Mouse (Mus musculus) forebrain, embryonic 11.5 days (tissue): ENCODE results near the gene Zzef1. TPM values are rescaled to one million over a fixed set of nuclear protein-coding genes. Genes with fewer than 3 reads are reported as not detected.
A peak's percentile ranks its signal among the peaks of the same experiment; 100 is the strongest.

Source experiments
- ATAC-seq: fragments of 200-750 bp; cut with Nextera tagmentation; replicated peaks from 2 replicates; pipeline ENCODE4 v1.8.0; 2017; ENCODE audit warnings: moderate TSS enrichment; ENCODE audit not compliant: low FRiP score
- DNase-seq: peaks from one replicate; pipeline ENCODE4 v3.0.0-alpha.2; 2017; ENCODE audit warnings: low spot score
- H3K27ac ChIP-seq: fragments of 300-500 bp; sonication (generic); 2 replicates; pipeline ENCODE4 v1.5.1; 2014; ENCODE audit warnings: low read depth, low read length
- H3K27me3 ChIP-seq: fragments of 300-500 bp; sonication (generic); 2 replicates; pipeline ENCODE4 v1.6.1; 2014; ENCODE audit warnings: mild to moderate bottlenecking, low read length, mixed read lengths; ENCODE audit not compliant: control insufficient read depth, insufficient read depth
- H3K36me3 ChIP-seq: fragments of 300-500 bp; sonication (generic); 2 replicates; pipeline ENCODE4 v1.6.1; 2014; ENCODE audit warnings: mild to moderate bottlenecking, low read length, moderate library complexity, mixed read lengths; ENCODE audit not compliant: control insufficient read depth, insufficient read depth
- H3K4me1 ChIP-seq: fragments of 300-500 bp; sonication (generic); replicated peaks from 2 replicates; pipeline ENCODE4 v1.6.1; 2014; ENCODE audit warnings: low read length, mixed read lengths; ENCODE audit not compliant: control insufficient read depth, insufficient read depth
- H3K4me2 ChIP-seq: fragments of 300-500 bp; sonication (generic); 2 replicates; pipeline ENCODE4 v1.6.1; 2014; ENCODE audit warnings: low read depth, mild to moderate bottlenecking, low read length, moderate library complexity, mixed read lengths; ENCODE audit not compliant: severe bottlenecking
- H3K4me3 ChIP-seq: fragments of 300-500 bp; sonication (generic); 2 replicates; pipeline ENCODE4 v1.5.1; 2014; ENCODE audit warnings: low read depth, low read length
- H3K9ac ChIP-seq: fragments of 300-500 bp; sonication (generic); 2 replicates; pipeline ENCODE4 v1.6.1; 2014; ENCODE audit warnings: low read length
- H3K9me3 ChIP-seq: fragments of 300-500 bp; sonication (generic); 2 replicates; pipeline ENCODE4 v1.6.1; 2016; ENCODE audit warnings: low read length, mixed read lengths; ENCODE audit not compliant: control insufficient read depth
- WGBS: fragments of 180-500 bp; shearing (Covaris S2); extraction: QIAGEN DNeasy Blood & Tissue Kit; methylation state at CpG from one replicate; pipeline ENCODE4 v1.1.7; 2014; 5-methylcytosine and 5-hydroxymethylcytosine counted together
- polyA plus RNA-seq: library from polyadenylated mRNA; unstranded; fragments of >200 nt; fragmentation: Nextera tagmentation; extraction: Ambion mirVana; gene quantifications from 2 replicates; pipeline ENCODE4 v1.2.1, GENCODE M21; 2014

Gene Zzef1
- polyA plus RNA-seq, 1 experiment from 2014 or later = 11.0 TPM

DNA sequence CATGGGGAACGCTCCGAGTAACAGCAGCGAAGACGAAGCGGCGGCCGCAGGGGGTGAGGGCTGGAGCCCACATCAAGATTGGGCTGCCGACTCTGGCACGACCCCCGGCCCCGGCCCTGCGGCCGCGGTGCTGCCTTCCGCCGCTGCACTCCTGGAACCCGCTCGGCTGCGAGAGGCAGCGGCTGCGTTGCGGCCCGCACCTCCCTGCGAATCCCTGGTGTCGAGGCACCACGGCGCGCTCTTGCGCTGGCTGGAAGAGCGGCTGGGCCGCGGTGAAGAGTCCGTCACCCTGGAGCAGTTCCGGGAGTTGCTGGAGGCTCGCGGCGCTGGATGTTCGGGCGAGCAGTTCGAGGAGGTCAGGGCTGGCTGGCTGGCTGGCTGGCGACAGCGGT is 266 bp downstream of the Zzef1 start:
- WGBS = 1% methylated on average over 37 of the region's 42 CpGs
- no peaks in the 10 kb centered on the region for H3K27me3 ChIP-seq
- no peaks in the 10 kb centered on the region for H3K36me3 ChIP-seq
- no peaks in the 10 kb centered on the region; the same call in 1 of the 2 replicates for H3K4me1 ChIP-seq
- H3K4me3 ChIP-seq = peak overlapping the region; percentile 94
- ATAC-seq (peak; percentile 49; the same call in 1 of the 2 replicates), DNase-seq (no peak)
- peak overlapping the region; percentile 85 for H3K4me2 ChIP-seq
- H3K9me3 ChIP-seq = no peaks in the 10 kb centered on the region
- H3K27ac ChIP-seq = no peak overlapping the region
- peak overlapping the region; percentile 87 for H3K9ac ChIP-seq

DNA sequence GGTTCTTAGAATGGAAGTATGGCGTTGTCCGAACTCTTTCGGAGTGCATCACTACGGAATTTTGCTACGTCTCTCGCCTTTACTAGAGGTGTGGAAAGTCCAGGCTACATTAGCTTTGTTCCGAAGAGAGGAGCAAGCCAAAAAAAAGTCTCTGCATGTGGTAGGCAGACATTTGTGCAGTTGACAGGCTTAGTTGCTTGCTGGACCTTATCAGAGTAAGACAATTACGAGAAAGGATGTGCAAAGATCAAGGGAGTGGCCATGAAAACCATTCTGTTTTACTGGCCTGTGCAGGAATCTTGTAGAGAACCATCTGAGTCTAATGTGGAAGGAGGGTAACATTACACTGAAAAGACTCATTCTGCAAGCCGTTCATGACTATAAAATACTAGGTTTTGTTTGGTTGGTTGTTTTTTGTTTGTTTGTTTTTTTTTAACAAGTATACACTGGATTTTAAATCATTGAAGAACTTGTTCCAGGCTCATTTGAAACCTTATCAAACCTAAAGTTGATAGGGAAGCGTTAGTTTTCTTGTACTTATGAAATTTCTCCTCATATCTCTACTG is 830 bp downstream of the Zzef1 start:
- Histone ChIP-seq H3K27ac (no peak overlapping the region), H3K4me2 (peak overlapping the region; percentile 85), H3K36me3 (no peaks in the 10 kb centered on the region), H3K4me3 (peak overlapping the region; percentile 94), H3K27me3 (no peaks in the 10 kb centered on the region), H3K4me1 (no peaks in the 10 kb centered on the region; the same call in 1 of the 2 replicates), H3K9ac (peak overlapping the region; percentile 87), H3K9me3 (no peaks in the 10 kb centered on the region)
- DNase-seq = no peak
- WGBS = 22% methylated on average over 10 of the region's 10 CpGs
- ATAC-seq = no peak

DNA sequence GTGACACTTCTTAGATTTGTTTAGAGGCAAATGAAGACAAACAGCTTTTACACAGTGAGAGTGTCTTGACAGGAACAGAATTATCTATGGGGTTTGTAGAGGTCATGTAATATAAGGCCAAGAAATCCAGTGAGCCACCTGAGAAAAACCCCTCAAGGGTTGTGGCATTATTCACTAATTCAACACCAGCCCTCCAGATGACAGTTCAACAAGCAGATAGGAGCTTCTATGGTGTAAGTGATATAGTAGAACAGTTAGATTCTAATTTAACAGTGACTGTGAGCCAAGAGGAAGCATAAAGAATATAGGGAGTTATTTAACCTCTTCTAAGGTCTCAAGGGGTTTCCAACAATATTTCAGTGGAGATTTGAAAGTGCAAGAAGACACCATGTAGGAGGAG is 2.1 kb downstream of the Zzef1 start:
- Histone ChIP-seq H3K4me2 (no peak overlapping the region), H3K4me3 (no peak overlapping the region), H3K9me3 (no peaks in the 10 kb centered on the region), H3K36me3 (no peaks in the 10 kb centered on the region), H3K4me1 (no peaks in the 10 kb centered on the region; the same call in 1 of the 2 replicates), H3K27ac (no peak overlapping the region), H3K27me3 (no peaks in the 10 kb centered on the region), H3K9ac (no peak overlapping the region)
- DNase-seq (no peak), ATAC-seq (no peak)

DNA sequence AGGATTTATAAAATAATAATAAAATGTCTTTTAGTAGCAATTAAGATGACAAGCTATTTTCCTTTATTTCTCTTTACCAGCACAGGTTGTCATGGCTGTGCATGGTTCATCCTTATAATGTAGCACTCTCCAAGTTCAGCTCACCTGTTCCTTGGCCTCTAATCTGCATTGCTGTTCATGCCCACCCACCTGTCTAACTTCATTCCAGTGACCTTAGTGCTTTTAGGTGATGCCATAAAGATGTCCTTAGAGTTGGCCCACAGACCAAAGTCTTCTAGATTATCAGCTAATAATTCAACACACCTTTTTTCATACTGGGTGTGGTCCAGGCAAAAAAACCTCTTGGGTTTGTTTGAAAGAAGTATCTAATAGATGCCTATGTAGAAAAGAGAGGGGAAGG is 5.2 kb downstream of the Zzef1 start:
- H3K36me3 ChIP-seq = no peaks in the 10 kb centered on the region
- DNase-seq (no peak), ATAC-seq (no peak)
- H3K27ac ChIP-seq = no peak overlapping the region
- H3K9me3 ChIP-seq = no peaks in the 10 kb centered on the region
- no peak overlapping the region for H3K9ac ChIP-seq
- no peaks in the 10 kb centered on the region for H3K4me1 ChIP-seq
- H3K4me3 ChIP-seq = no peak overlapping the region
- H3K4me2 ChIP-seq = no peak overlapping the region
- no peaks in the 10 kb centered on the region for H3K27me3 ChIP-seq

DNA sequence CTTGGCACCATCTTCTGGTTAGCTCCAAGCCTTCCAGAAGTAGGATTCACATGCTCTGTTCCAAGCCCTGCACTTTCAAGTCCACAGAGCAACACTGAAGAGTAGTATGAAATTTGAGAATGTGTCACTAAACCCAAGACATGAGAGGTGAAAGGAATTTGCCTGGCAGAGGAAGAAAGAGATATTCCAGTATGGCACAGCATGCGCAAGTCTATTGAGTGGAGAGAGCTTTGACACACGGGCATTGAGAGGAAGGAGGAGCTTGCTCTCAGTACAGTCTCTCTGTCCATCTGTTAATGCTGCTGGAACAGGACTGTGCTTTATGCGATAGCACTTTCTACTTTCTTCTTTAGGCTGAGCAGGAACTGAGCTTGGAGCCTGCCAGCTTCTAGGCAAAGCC is 7.0 kb downstream of the Zzef1 start:
- no peak overlapping the region for H3K9ac ChIP-seq
- 79% methylated on average over 3 of the region's 3 CpGs for WGBS
- ATAC-seq = no peak
- H3K27me3 ChIP-seq = no peaks in the 10 kb centered on the region
- no peak overlapping the region for H3K4me3 ChIP-seq
- no peak overlapping the region for H3K27ac ChIP-seq
- H3K9me3 ChIP-seq = no peaks in the 10 kb centered on the region
- no peak overlapping the region for H3K4me2 ChIP-seq
- no peaks in the 10 kb centered on the region for H3K4me1 ChIP-seq
- H3K36me3 ChIP-seq = no peaks in the 10 kb centered on the region
- DNase-seq = no peak

DNA sequence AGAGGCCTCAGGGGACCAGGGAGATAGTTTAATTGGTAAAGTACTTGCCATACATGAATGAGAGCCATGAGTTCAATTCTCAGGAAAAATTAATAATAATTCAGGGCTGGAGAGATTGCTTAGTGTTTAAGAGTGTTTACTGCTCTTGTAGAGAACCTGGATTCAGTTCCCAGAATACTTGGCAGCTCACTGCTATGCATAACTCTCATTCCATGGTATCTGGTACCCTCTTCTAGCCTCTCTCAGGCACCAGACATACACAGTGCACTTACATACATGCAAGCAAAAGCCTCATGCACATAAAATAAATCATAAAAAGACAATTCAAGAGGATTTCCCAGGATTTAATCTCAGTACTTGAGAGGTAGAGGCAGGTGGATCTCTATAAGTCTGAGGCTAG is 8.6 kb downstream of the Zzef1 start:
- Histone ChIP-seq H3K4me1 (no peaks in the 10 kb centered on the region), H3K4me3 (no peak overlapping the region), H3K36me3 (no peaks in the 10 kb centered on the region), H3K27me3 (no peaks in the 10 kb centered on the region), H3K27ac (no peak overlapping the region), H3K9me3 (no peaks in the 10 kb centered on the region), H3K4me2 (no peak overlapping the region), H3K9ac (no peak overlapping the region)
- DNase-seq (no peak), ATAC-seq (no peak)

DNA sequence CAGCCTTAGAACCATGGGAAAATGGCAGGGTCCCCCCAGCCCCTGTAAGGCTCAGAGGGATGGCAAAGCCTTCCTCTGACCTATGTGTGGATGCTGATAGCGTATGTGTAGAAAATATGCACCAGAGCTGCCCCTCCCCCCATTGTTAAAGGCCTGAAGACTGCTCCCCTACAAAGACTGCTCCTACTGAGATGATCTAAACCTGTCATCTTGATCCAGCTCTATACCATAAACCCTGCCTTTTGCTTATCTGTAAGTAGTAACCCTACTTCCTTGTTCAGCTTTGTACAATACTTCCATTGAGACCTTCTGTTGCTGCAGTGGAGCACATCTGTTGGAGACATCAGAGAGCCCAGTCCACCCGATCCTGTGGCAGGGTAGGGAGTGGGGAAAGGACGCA is 9.2 kb downstream of the Zzef1 start:
- Histone ChIP-seq H3K36me3 (no peaks in the 10 kb centered on the region), H3K4me1 (no peaks in the 10 kb centered on the region), H3K9me3 (no peaks in the 10 kb centered on the region), H3K4me2 (no peak overlapping the region), H3K27ac (no peak overlapping the region), H3K4me3 (no peak overlapping the region), H3K9ac (no peak overlapping the region), H3K27me3 (no peaks in the 10 kb centered on the region)
- 93% methylated on average over 3 of the region's 3 CpGs for WGBS
- DNase-seq (no peak), ATAC-seq (no peak)

DNA sequence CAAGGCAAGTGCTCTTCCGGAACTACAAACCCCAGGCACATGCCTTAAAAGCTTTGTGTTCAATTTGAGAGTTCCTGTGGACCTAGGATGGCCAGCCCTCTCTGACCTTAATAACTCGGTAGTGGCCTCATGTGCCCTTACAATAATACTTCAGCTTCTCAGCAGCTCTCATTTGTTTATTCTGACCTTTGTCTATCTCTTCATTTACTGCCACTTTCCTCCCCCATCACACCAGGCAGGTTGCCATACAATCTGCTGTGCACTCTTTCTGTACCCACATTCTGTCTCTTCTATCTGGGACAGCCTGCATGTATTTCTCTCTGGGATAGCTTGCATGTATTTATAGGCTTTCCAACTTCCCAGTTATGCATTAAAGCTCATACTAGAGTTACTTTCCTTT is 10.5 kb downstream of the Zzef1 start:
- Histone ChIP-seq H3K36me3 (no peaks in the 10 kb centered on the region), H3K9me3 (no peaks in the 10 kb centered on the region), H3K9ac (no peak overlapping the region), H3K4me1 (no peaks in the 10 kb centered on the region), H3K27me3 (no peaks in the 10 kb centered on the region), H3K27ac (no peak overlapping the region), H3K4me2 (no peak overlapping the region), H3K4me3 (no peak overlapping the region)
- ATAC-seq = no peak
- WGBS = 71% methylated on average over 2 of the region's 2 CpGs
- no peak for DNase-seq

DNA sequence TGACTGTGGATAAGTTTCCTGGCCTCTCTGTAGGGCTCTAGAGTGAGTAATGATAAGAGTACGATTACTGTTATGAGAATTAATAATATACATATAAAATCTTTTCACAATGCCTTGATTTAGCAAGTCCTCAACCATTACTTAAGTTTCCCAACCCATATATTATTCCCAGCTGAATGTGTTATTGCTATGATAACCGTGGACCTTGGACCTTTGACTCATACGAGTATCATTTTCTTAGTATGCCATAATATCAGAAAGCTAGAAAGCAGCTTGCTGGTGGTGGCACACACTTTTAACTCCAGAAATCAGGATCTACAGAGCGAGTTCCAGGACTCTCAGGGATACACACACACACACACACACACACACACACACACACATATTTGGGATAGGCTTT is 12.0 kb downstream of the Zzef1 start:
- ATAC-seq (no peak), DNase-seq (no peak)
- H3K4me2 ChIP-seq = no peak overlapping the region
- no peaks in the 10 kb centered on the region for H3K4me1 ChIP-seq
- WGBS = 87% methylated on average over 4 of the region's 4 CpGs
- H3K27me3 ChIP-seq = no peaks in the 10 kb centered on the region
- H3K27ac ChIP-seq = no peak overlapping the region
- no peak overlapping the region for H3K4me3 ChIP-seq
- no peaks in the 10 kb centered on the region for H3K36me3 ChIP-seq
- H3K9me3 ChIP-seq = no peaks in the 10 kb centered on the region
- no peak overlapping the region for H3K9ac ChIP-seq
